Mouse (Mus musculus): ENCODE measurements around the gene D430019H16Rik. TPM values are rescaled to one million over a fixed set of nuclear protein-coding genes. Genes with fewer than 3 reads are reported as not detected.

Gene D430019H16Rik
- polyA plus RNA-seq, 1 experiment from 2014 or later, result 0.01 TPM

GRCm38 (mm10) chr12:105517026-105517675 lies 63.5 kb downstream of the D430019H16Rik start:
- peak; percentile 52 for ATAC-seq
- DNase-seq (ENCODE audit: low read depth, low spot score), result peak; percentile 84
- in situ Hi-C loops (cut with MboI; ENCODE audit: low pct_unique_long_range_greater_than_20kb), result no loop called here
- ChIA-PET CTCF (no interaction called here), POLR2A (no interaction called here)
- peaks cover 7% of the 10 kb centered on the region for H3K27me3 ChIP-seq
- no peak for TF ChIP-seq CTCF (IDR thresholded peaks at IDR 0.05)

GRCm38 (mm10) chr12:105519851-105520250 lies 66.2 kb downstream of the D430019H16Rik start:
- no peak for TF ChIP-seq CTCF (IDR thresholded peaks at IDR 0.05)
- DNase-seq (ENCODE audit: low read depth, low spot score) (no peak), ATAC-seq (no peak)
- POLR2A ChIA-PET, result interaction anchor here (0.6 kb wide), 1 partner anchor 83 kb away, joined by 4 read pairs; the partner anchor contains the start of gene Bdkrb1
- CTCF ChIA-PET, result no interaction called here
- H3K27me3 ChIP-seq, result peaks cover 7% of the 10 kb centered on the region
- in situ Hi-C loops (cut with MboI; ENCODE audit: low pct_unique_long_range_greater_than_20kb), result no loop called here

GRCm38 (mm10) chr12:105521170-105521762 lies 67.6 kb downstream of the D430019H16Rik start:
- ChIA-PET CTCF (no interaction called here), POLR2A (no interaction called here)
- ATAC-seq (no peak), DNase-seq (ENCODE audit: low read depth, low spot score) (no peak)
- TF ChIP-seq CTCF (IDR thresholded peaks at IDR 0.05), result no peak
- peaks cover 5% of the 10 kb centered on the region for H3K27me3 ChIP-seq
- in situ Hi-C loops (cut with MboI; ENCODE audit: low pct_unique_long_range_greater_than_20kb), result no loop called here

GRCm38 (mm10) chr12:105523737-105524136 lies 70.1 kb downstream of the D430019H16Rik start:
- no peak for DNase-seq (ENCODE audit: low read depth, low spot score)
- no peak for TF ChIP-seq CTCF (IDR thresholded peaks at IDR 0.05)
- ATAC-seq, result no peak
- ChIA-PET POLR2A (no interaction called here), CTCF (no interaction called here)
- H3K27me3 ChIP-seq, result peaks cover 3% of the 10 kb centered on the region
- in situ Hi-C loops (cut with MboI; ENCODE audit: low pct_unique_long_range_greater_than_20kb), result no loop called here

- TF ChIP-seq CTCF (IDR thresholded peaks at IDR 0.05), result no peak
- DNase-seq (ENCODE audit: low read depth, low spot score) (no peak), ATAC-seq (no peak)
- in situ Hi-C loops (cut with MboI; ENCODE audit: low pct_unique_long_range_greater_than_20kb), result no loop called here
- peaks cover 11% of the 10 kb centered on the region for H3K27me3 ChIP-seq
- CTCF ChIA-PET, result no interaction called here
- POLR2A ChIA-PET, result no interaction called here
These were observed 72.5 kb downstream of the D430019H16Rik start for GRCm38 (mm10) chr12:105526186-105526585.

- no peak for ATAC-seq
- ChIA-PET CTCF (no interaction called here), POLR2A (no interaction called here)
- TF ChIP-seq CTCF (IDR thresholded peaks at IDR 0.05), result no peak
- in situ Hi-C loops (cut with MboI; ENCODE audit: low pct_unique_long_range_greater_than_20kb), result no loop called here
- DNase-seq (ENCODE audit: low read depth, low spot score), result no peak
- peaks cover 8% of the 10 kb centered on the region for H3K27me3 ChIP-seq
These were observed 73.2 kb downstream of the D430019H16Rik start for GRCm38 (mm10) chr12:105526829-105527228.

- no peak for ATAC-seq
- TF ChIP-seq CTCF (IDR thresholded peaks at IDR 0.05), result no peak
These were observed 75.9 kb downstream of the D430019H16Rik start for GRCm38 (mm10) chr12:105529545-105529944.

GRCm38 (mm10) chr12:105531724-105532371 lies 78.2 kb downstream of the D430019H16Rik start:
- ATAC-seq (no peak), DNase-seq (ENCODE audit: low read depth, low spot score) (no peak)
- ChIA-PET POLR2A (no interaction called here), CTCF (interaction anchor here (0.5 to 1.2 kb wide), 2 partner anchors 45 to 53 kb away, joined by 3 read pairs; no protein-coding TSS in a partner anchor)
- H3K27me3 ChIP-seq, result peaks cover 8% of the 10 kb centered on the region
- TF ChIP-seq CTCF (IDR thresholded peaks at IDR 0.05), result no peak
- in situ Hi-C loops (cut with MboI; ENCODE audit: low pct_unique_long_range_greater_than_20kb), result no loop called here

More at GRCm38 (mm10) chr12:105529545-105529944, 75.9 kb downstream of the D430019H16Rik start:
- CTCF ChIA-PET, result no interaction called here
- in situ Hi-C loops (cut with MboI; ENCODE audit: low pct_unique_long_range_greater_than_20kb), result no loop called here
- POLR2A ChIA-PET, result no interaction called here
- DNase-seq (ENCODE audit: low read depth, low spot score), result no peak
- peaks cover 8% of the 10 kb centered on the region for H3K27me3 ChIP-seq

GRCm38 (mm10) chr12:105534842-105535241 lies 81.2 kb downstream of the D430019H16Rik start:
- ATAC-seq (no peak), DNase-seq (ENCODE audit: low read depth, low spot score) (no peak)
- in situ Hi-C loops (cut with MboI; ENCODE audit: low pct_unique_long_range_greater_than_20kb), result no loop called here
- ChIA-PET CTCF (no interaction called here), POLR2A (no interaction called here)
- TF ChIP-seq CTCF (IDR thresholded peaks at IDR 0.05), result no peak
- H3K27me3 ChIP-seq, result peaks cover 8% of the 10 kb centered on the region

GRCm38 (mm10) chr12:105535968-105536760 lies 82.5 kb downstream of the D430019H16Rik start:
- ChIA-PET CTCF (no interaction called here), POLR2A (no interaction called here)
- ATAC-seq (no peak), DNase-seq (ENCODE audit: low read depth, low spot score) (no peak)
- no peaks in the 10 kb centered on the region for H3K27me3 ChIP-seq
- in situ Hi-C loops (cut with MboI; ENCODE audit: low pct_unique_long_range_greater_than_20kb), result no loop called here
- TF ChIP-seq CTCF (IDR thresholded peaks at IDR 0.05), result no peak

Measured in Patski (cell line).